Comparison of ENCODE assay signal across 15 mouse cellular contexts in the genomic region with DNA sequence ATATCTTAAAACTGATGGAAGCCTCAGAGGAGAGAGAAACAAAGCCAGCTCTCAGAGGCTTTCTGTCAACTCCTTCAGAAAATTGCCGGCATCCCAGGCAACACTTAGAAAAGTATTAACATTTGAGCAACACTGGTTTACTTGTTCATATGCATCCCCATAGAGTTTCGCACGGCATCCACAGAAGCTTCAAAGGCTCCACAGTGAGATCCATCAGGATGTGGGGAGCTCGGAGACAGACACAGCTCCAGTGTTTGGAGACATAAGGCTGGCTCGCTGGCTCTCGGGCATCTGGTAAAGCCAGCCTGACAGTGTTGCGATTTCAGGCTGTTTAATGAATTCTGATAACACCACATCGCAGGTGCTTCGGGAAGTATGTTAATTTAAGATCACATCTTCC.
"Had no signal": no experiment of that assay in that cellular context is flagged by ENCODE, and none has a peak within 500 bp of the region (broad histone marks: within the 10 kb centered on the region; RNA-seq: fewer than 3 reads in every experiment).

No protein-coding gene starts in this region.

- ATAC-seq: midbrain, embryonic 16.5 days had no signal

- H3K4me2 ChIP-seq: kidney, embryonic 15.5 days; liver, embryonic 13.5 days; stomach, embryonic 15.5 days had no signal

- H3K36me3 ChIP-seq: kidney, embryonic 15.5 days; liver, embryonic 13.5 days; stomach, embryonic 15.5 days had no signal

- H3K9ac ChIP-seq: kidney, embryonic 15.5 days; liver, embryonic 13.5 days; stomach, embryonic 15.5 days had no signal

- H3K4me3 ChIP-seq: kidney, embryonic 15.5 days; left cerebral cortex, adult 2 months; liver, embryonic 13.5 days; stomach, embryonic 15.5 days had no signal

- H3K9me3 ChIP-seq: kidney, embryonic 15.5 days; liver, embryonic 13.5 days; stomach, embryonic 15.5 days had no signal

- DNase-seq: kidney, adult 8-10 months; kidney, postnatal 10 days; kidney, postnatal 36 days; layer of hippocampus, postnatal 36 days; liver, embryonic 13.5 days; lung, adult 2 months; lung, postnatal 14 days; lung, postnatal 4 days; right cerebral cortex, postnatal 25 days; spleen, adult 18-20 months; thymus, postnatal 25 days had no signal

- H3K27ac ChIP-seq: kidney, embryonic 15.5 days; left cerebral cortex, adult 2 months; liver, embryonic 13.5 days; stomach, embryonic 15.5 days had no signal

- H3K27me3 ChIP-seq: kidney, embryonic 15.5 days; liver, embryonic 13.5 days; stomach, embryonic 15.5 days had no signal

- H3K4me1 ChIP-seq: liver, embryonic 13.5 days; stomach, embryonic 15.5 days had no signal
